Mouse (Mus musculus) embryo, embryonic 10.5 days (tissue): ENCODE results near the gene Utp14a.

Experiments used
- DNase-seq: peaks from one replicate; pipeline ENCODE4 v3.0.0-alpha.2; 2015; ENCODE audit warnings: low spot score

Utp14a gene

DNA sequence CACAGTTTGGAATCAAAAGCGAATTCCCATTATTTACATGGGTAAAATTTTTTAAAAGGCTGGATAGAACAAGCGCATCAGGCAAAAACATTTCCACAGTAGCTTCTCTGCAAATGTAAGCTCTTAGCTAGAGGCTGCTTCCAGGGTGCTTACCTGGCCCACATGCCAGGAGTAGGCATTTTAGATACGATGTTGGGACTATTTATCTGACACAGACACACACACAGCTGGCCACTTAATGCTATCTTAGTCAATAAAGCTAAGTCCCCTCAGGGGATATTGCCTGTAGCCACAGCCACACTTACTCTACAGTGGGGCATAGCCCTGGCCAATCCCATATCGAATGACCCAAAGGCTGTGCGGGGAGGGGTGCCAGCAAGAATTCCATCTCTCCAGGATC is 55.1 kb downstream of the Utp14a start:
- DNase-seq = no peak

DNA sequence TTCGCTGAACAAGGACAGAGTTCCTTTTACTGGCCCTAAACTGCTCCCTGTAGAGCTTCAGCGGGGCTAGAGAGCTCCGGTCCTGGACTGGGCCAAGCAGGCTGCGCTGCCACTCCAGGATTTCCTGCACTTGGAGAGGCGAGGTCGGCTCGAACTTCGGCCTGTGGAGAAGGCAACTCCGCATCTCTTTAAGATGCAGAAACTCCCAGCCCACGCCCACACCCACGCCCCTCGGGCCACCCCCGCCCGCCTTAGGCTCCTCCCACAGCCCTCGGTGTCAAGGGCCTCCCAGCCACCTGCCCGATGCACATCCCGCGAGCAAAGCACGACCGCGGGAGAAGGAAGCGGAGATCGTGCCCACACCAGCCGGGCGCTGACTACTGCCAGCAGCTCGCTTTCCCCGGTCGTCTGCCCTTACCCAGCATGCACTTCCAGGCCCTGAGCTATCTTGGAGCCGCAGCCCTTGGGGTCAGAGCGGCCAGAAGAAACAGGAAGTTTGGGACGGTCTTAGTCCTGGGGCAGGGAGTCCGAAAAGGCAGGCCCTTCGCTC is 57.9 kb downstream of the Utp14a start:
- peak; percentile 74 for DNase-seq

DNA sequence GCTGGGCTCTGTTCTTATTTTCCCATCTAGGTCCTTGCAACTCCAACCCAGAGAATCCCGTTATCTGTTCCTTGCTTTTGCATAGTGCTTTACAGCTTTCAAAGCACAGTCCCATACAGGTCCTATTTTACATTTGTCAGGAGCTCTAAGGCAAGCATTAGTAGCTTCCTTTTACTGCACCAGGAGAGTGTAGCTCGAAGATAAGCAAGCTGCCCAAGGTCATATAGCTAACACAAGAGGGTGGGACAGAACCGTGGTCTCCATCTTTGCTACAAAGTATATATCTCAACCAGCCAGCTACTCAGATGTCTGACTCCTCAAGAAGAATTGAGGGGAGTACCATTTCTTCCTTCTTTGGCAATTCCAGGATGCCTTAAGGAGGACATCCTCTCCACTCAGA is 60.8 kb downstream of the Utp14a start:
- no peak for DNase-seq

DNA sequence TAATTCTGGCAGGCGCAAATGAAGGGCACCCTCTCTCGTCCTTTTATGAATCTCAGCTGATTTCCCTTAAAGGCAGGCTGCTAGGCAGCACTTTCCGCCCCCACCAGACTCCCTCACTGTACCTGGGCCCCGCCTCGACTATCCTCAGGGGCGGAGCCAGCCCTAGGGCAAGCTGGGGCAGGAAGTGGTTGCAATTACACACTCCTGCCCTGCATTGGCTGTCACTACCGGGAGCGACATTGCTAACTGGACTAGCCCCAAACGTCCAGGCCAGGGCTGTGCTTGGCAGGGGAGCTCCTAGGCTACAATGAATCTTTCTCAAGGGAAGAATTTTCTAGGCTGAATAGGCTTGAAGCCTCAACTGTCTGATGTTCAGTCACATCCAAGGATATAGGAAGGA is 61.5 kb downstream of the Utp14a start:
- DNase-seq = no peak
